Mouse (Mus musculus) brain, embryonic 14.5 days (tissue): ENCODE measurements at regions not wholly inside any gene's neighbourhood (a gene's known extent, or its start where the extent isn't known, plus 50 kb on each side); places are given as distances from the start of the nearest gene placed in this dataset.

Source experiments
- CTCF ChIP-seq: fragments of 200-500 bp; IDR thresholded peaks from 2 replicates; pipeline ENCODE4 v1.5.1; 2012; ENCODE audit warnings: inconsistent platforms, mild to moderate bottlenecking, moderate library complexity, borderline replicate concordance; ENCODE audit not compliant: insufficient read depth, insufficient read length; ENCODE audit errors: extremely low read depth
- POLR2A ChIP-seq: fragments of 200-500 bp; IDR thresholded peaks from 2 replicates; pipeline ENCODE4 v1.6.1; 2012; ENCODE audit warnings: mild to moderate bottlenecking, inconsistent platforms, borderline replicate concordance; ENCODE audit not compliant: poor library complexity, insufficient read depth, insufficient read length, severe bottlenecking; ENCODE audit errors: extremely low read depth

DNA sequence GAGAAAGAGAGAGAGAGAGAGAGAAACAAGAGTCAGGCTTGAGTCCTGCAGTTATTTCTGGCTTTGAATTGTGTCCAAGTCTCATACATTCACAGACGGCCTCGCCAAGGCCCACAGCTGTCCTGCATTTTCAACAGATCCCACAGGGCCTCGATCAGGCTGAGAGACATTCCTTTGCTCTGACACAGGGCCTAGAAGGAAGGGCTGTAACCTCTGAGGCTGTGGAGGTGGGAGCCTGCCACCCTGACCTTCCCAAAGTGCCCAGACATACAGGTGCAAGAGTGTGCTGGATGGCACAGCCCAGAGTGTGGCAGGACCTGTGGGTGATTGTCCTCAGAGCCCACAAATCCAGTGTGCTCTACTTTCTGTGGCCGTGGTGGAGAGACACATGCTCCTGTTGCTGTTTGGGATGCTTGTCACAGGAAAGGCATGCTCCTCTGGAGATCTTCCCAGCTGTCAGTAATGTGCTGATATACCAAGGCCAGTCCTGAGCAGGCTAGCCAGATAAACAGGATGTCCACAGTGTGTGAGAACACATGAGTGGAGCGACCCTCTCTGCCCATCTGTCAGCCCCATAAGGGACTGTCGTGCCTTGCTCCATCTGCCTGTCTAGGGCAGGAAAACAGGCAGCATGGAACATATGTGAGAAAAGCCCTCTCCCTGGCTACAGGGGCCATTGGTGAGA lies 151.2 kb upstream of the Gm5148 start:
- TF ChIP-seq CTCF, result no peak
- no peak for TF ChIP-seq POLR2A
